Mouse (Mus musculus) erythroblast, embryonic 14.5 days (primary cell): ENCODE results near the gene Cybc1. TPM values are rescaled to one million over a fixed set of nuclear protein-coding genes. Genes with fewer than 3 reads are reported as not detected.

Experiments
- H3K27me3 ChIP-seq: 2 replicates; pipeline ENCODE4 v1.6.1; 2012; ENCODE audit warnings: inconsistent platforms; ENCODE audit not compliant: control insufficient read depth
- H3K36me3 ChIP-seq: 2 replicates; pipeline ENCODE4 v1.6.1; 2012; ENCODE audit warnings: mild to moderate bottlenecking, inconsistent platforms; ENCODE audit not compliant: control insufficient read depth
- H3K4me1 ChIP-seq: 2 replicates; pipeline ENCODE4 v1.6.1; 2012; ENCODE audit warnings: inconsistent platforms; ENCODE audit not compliant: control insufficient read depth
- H3K4me3 ChIP-seq: replicated peaks from 2 replicates; pipeline ENCODE3; 2012; ENCODE audit warnings: moderate library complexity, mild to moderate bottlenecking, inconsistent platforms
- H3K9me3 ChIP-seq: 2 replicates; pipeline ENCODE4 v1.6.1; 2012; ENCODE audit warnings: low read length, inconsistent platforms, mixed read lengths; ENCODE audit not compliant: control insufficient read depth
- GATA1 ChIP-seq: IDR thresholded peaks from 2 replicates; pipeline ENCODE4 v1.6.1; 2012; ENCODE audit warnings: low read length, inconsistent platforms, mixed read lengths
- TAL1 ChIP-seq: IDR thresholded peaks from 3 replicates; pipeline ENCODE4 v1.6.1; 2012; ENCODE audit warnings: low read length, inconsistent platforms, mixed read lengths
- polyA plus RNA-seq: library from polyadenylated mRNA; stranded (reverse); fragments of >175 nt; gene quantifications from 2 replicates; pipeline ENCODE4 v1.2.3, GENCODE M21; 2012

Gene Cybc1
- polyA plus RNA-seq: 0.68 and 1.4 TPM in 2 replicates

GRCm38 (mm10) chr11:121229018-121229439, at the start of gene Cybc1:
Gene Cybc1, minus strand, starts transcription at chr11:121229322.
- peaks cover 41% of the 10 kb centered on the region for H3K36me3 ChIP-seq
- no peaks in the 10 kb centered on the region for H3K9me3 ChIP-seq
- H3K4me3 ChIP-seq: peak within 1 kb of the TSS; percentile 85
- H3K4me1 ChIP-seq: peaks cover 63% of the 10 kb centered on the region
- no peak for TF ChIP-seq TAL1
- no peak for TF ChIP-seq GATA1
- no peaks in the 10 kb centered on the region for H3K27me3 ChIP-seq

GRCm38 (mm10) chr11:121278011-121278410, 48.9 kb upstream of the Cybc1 start:
- H3K36me3 ChIP-seq: peaks cover 67% of the 10 kb centered on the region
- H3K27me3 ChIP-seq: no peaks in the 10 kb centered on the region
- no peak overlapping the region for H3K4me3 ChIP-seq
- H3K9me3 ChIP-seq: no peaks in the 10 kb centered on the region
- peaks cover 25% of the 10 kb centered on the region for H3K4me1 ChIP-seq
- no peak for TF ChIP-seq TAL1
- no peak for TF ChIP-seq GATA1

GRCm38 (mm10) chr11:121277516-121277915, 48.4 kb upstream of the Cybc1 start:
- Histone ChIP-seq H3K27me3 (no peaks in the 10 kb centered on the region), H3K36me3 (peaks cover 68% of the 10 kb centered on the region), H3K9me3 (no peaks in the 10 kb centered on the region), H3K4me1 (peaks cover 20% of the 10 kb centered on the region), H3K4me3 (no peak overlapping the region)
- TF ChIP-seq GATA1: no peak
- no peak for TF ChIP-seq TAL1

DNA sequence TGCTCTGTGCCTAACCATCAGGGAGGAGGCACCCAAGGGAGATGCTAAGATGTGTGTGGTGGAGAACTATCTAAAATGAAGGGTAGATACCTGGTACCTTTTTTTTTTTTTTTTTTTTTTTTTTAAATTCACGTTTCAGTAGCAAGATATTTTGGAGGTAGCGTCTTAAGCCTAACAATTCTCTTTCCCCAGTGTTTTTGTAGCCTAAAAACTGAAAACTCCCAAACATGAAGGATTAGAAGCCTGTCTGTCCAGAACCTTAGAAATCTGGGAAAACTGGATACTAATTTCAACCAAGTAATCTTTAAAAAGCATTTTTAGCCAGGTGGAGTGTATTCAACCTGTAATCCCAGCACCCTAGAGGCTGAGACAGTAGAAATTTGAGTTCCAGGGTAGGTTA, 32.0 kb upstream of the Cybc1 start:
- TF ChIP-seq GATA1 (no peak), TAL1 (no peak)
- no peaks in the 10 kb centered on the region for H3K9me3 ChIP-seq
- peaks cover 43% of the 10 kb centered on the region for H3K4me1 ChIP-seq
- H3K36me3 ChIP-seq: peaks cover 70% of the 10 kb centered on the region
- H3K4me3 ChIP-seq: peak overlapping the region; percentile 90
- H3K27me3 ChIP-seq: no peaks in the 10 kb centered on the region

GRCm38 (mm10) chr11:121260211-121260906, 31.2 kb upstream of the Cybc1 start:
- peaks cover 45% of the 10 kb centered on the region for H3K4me1 ChIP-seq
- peaks cover 70% of the 10 kb centered on the region for H3K36me3 ChIP-seq
- H3K9me3 ChIP-seq: no peaks in the 10 kb centered on the region
- H3K4me3 ChIP-seq: peak overlapping the region; percentile 90
- TF ChIP-seq TAL1: no peak
- TF ChIP-seq GATA1: no peak
- no peaks in the 10 kb centered on the region for H3K27me3 ChIP-seq

DNA sequence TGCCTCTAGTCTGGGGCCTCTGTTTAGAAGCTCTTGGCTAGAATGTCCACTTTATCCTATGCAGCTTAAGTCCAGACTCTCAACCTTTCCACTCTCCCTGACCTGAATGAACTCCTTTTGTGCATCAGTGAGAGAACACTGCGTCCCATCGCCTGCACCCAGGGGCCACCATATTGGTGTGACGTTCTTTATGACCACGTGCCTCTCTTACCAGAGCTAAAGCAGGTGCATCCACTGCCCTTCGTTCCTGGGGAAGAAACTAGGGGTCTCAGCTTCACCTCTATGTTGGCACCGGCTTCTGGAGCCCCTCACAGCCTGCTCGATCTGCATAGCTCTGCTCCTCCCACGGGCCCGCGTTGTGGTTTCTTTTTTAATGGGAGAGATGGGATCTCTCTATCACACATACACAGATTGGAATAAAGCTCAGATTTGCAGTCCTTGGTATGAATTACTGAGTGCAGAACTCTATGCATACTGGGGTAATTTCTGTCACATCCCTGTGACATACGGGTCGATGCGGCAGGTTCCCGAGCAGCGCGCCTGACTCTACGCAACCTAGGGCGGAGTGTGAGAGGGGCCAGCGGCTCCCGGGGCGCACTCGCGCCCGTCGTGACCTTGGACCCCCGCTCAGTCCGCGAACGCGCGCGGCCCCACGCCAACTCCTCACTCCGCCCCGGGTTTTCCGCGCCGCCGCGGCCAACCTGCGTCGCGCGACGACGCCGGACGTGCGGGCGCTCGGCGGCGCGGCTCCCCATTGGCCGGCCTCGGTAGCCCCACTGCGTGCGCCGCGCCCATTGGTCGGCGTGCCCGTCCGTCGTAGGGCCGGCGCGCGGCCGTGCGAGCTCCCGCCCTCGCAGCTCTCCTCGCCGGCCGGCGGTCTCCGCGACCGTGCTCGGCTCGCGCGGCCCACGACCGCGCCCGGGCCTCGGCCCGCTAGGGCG, 30.3 kb upstream of the Cybc1 start, which contains the start of gene Foxk2:
Foxk2 (plus strand) TSS at position 831 of the 941 bp plus-strand sequence.
- TF ChIP-seq TAL1: no peak
- no peak for TF ChIP-seq GATA1
- H3K27me3 ChIP-seq: no peaks in the 10 kb centered on the region
- H3K9me3 ChIP-seq: no peaks in the 10 kb centered on the region
- H3K4me3 ChIP-seq: peak within 1 kb of the TSS; percentile 90
- H3K36me3 ChIP-seq: peaks cover 70% of the 10 kb centered on the region
- H3K4me1 ChIP-seq: peaks cover 46% of the 10 kb centered on the region

GRCm38 (mm10) chr11:121250196-121250595, 21.1 kb upstream of the Cybc1 start:
- Histone ChIP-seq H3K36me3 (peaks cover 99% of the 10 kb centered on the region), H3K4me1 (peaks cover 6% of the 10 kb centered on the region), H3K27me3 (no peaks in the 10 kb centered on the region; the same call in 1 of the 2 replicates), H3K9me3 (no peaks in the 10 kb centered on the region), H3K4me3 (no peak overlapping the region)
- TF ChIP-seq GATA1 (no peak), TAL1 (no peak)

DNA sequence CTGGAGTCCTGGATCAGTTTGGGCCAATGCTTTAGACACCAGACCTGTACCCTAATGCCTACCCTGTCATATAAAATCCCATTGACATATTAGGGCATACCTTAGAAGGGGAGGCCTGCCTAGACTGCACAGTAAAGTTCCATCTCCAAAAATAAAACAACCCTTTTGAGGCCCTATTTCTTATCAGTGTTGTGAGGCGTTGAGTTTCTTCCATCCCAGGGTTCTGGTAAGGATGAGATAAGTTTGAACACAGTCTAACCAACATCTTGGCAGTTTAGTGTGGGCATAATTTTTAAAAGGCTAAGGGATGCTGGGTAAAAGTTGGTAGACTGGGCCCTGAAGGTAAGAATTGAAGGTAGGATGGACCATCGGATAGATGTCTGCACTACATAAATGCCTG, 10.5 kb upstream of the Cybc1 start:
- no peaks in the 10 kb centered on the region for H3K27me3 ChIP-seq
- no peaks in the 10 kb centered on the region for H3K9me3 ChIP-seq
- peaks cover 71% of the 10 kb centered on the region for H3K36me3 ChIP-seq
- peaks cover 69% of the 10 kb centered on the region for H3K4me1 ChIP-seq
- H3K4me3 ChIP-seq: peak overlapping the region; percentile 79
- TF ChIP-seq TAL1 (peak; percentile 90), GATA1 (peak; percentile 89)

GRCm38 (mm10) chr11:121237345-121238128, 8.4 kb upstream of the Cybc1 start:
- Histone ChIP-seq H3K27me3 (no peaks in the 10 kb centered on the region), H3K4me3 (peak overlapping the region; percentile 79), H3K36me3 (peaks cover 50% of the 10 kb centered on the region), H3K4me1 (peaks cover 79% of the 10 kb centered on the region), H3K9me3 (no peaks in the 10 kb centered on the region)
- TF ChIP-seq TAL1: no peak
- TF ChIP-seq GATA1: no peak
